Mouse (Mus musculus): ENCODE results near the gene 3425401B19Rik.

GRCm38 (mm10) chr14:32700972-32701371 is 15.9 kb upstream of the 3425401B19Rik start:
- TF ChIP-seq CTCF (IDR thresholded peaks at IDR 0.05; ENCODE audit: borderline replicate concordance, insufficient read depth, low read depth, low read length) (no peak), POLR2A (IDR thresholded peaks at IDR 0.05; ENCODE audit: borderline replicate concordance, insufficient read depth, low read length) (no peak)
